Mouse (Mus musculus) cerebellum, adult (tissue): ENCODE measurements at regions not wholly inside any gene's neighbourhood (a gene's known extent, or its start where the extent isn't known, plus 50 kb on each side); places are given as distances from the start of the nearest gene placed in this dataset.
A peak's percentile ranks its signal among the peaks of the same experiment; 100 is the strongest.

ENCODE experiments used
- ATAC-seq: cut with Nextera tagmentation; 2 replicates; pipeline ENCODE4 v1.9.2; 2017; ENCODE audit warnings: mild to moderate bottlenecking, moderate library complexity, mixed read lengths; ENCODE audit not compliant: insufficient number of reproducible peaks, low FRiP score, low TSS enrichment

DNA sequence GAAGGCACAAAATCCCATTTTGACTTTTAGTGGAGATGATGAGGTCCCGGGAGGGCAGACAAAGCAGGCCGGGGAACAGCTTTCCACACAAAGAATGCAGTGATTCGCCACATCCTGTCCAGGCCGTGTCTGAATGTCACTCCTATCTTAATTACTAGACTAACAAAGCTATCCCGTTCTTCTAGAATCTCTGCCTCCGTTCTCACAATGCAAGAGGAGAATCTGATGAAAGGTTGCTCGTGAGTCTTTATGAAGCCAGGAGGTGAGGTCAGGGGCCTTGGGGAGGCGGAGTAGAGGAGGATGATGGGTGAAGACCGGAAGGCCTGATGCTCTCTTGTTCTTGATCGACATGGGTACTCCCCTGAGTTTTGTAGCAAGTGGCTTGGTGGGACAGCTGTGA is 208.9 kb upstream of the Atp5g3 start:
- ATAC-seq: no peak

- no peak for ATAC-seq
Measured at GRCm38 (mm10) chr2:74119167-74119937, 208.2 kb upstream of the Atp5g3 start.

DNA sequence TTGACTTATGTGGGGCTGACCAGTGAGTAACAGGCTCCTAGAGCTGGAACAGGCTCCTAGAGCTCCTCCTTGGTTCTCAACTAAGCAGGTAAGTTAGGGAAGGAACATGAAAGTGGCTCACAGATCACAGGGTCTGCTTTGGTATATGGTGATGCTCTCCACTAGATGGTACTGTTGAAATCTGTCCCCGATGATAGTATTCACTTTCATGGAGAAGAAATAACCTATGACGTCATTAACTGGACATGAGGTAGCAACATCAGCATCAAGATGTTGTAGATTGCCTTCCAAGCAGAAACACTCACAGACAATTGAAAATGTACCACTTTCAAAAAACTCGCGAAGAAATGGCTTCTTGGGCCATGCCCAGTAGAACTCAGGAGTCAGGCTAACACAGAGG is 195.3 kb upstream of the Atp5g3 start:
- no peak for ATAC-seq

- ATAC-seq: peak; percentile 95
Measured at GRCm38 (mm10) chr2:74099671-74100372, 188.7 kb upstream of the Atp5g3 start.

- no peak for ATAC-seq
Measured at GRCm38 (mm10) chr2:74096809-74097208, 185.7 kb upstream of the Atp5g3 start.

GRCm38 (mm10) chr2:74093494-74093893 is 182.4 kb upstream of the Atp5g3 start:
- no peak for ATAC-seq

DNA sequence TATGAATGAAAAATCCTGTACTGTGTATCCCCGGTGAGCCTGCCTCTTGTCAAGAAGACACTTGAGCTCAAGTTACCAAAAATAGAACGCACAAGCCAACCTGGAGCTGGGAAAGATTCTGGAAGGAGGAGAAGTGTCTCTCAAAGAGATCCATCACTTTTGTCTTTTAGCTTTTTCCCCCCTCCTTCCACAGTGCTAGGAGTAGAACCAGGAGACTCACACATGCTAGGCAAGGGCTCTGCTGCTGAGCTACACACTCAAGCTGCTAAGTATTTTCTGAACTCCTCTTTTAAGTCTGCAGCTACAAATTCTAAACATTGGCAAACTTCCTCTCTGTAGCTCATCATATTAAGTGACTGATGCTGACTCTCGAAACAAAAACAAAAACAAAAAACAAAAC is 176.2 kb upstream of the Atp5g3 start:
- ATAC-seq: no peak

GRCm38 (mm10) chr2:74084971-74085370 is 173.8 kb upstream of the Atp5g3 start:
- ATAC-seq: no peak

GRCm38 (mm10) chr2:74076774-74077173 is 165.6 kb upstream of the Atp5g3 start:
- no peak for ATAC-seq

DNA sequence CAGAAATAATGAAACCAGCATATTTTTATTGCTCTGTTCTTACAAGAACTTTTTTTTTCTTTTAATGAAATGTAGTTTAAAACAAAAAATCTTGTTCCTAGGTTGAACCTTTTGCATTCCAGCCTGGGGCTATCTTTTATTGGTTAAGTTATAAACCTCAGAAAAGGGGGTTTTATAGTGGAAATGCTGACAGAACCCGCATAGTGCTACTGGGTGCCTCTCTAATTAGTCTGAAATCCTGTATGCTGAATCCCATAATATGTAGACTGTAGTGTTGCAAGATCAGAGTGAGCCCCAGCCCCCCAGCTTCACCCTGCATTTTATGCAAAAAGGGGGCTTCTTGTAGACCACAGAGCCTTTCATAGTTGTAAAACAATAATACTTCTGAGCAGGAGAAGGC is 164.4 kb upstream of the Atp5g3 start:
- no peak for ATAC-seq

DNA sequence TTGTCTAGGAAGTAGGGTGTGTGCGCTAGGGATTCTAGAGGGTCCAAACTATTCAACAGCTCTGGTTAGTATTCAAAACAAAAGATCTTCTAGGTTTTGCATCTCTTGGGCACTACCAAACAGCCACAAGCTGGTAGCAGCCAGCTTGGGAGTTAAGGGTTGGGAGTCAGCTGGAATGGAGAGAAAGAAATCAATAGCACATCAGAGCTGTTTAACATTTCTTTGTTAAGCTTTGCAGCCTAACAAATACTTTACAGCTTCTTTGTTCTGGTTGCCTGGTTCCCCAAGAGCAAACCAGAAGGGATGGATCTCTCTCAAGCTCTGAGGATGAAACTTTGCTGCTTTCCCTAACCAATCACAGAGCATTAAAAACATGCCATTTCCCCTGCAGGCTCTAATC is 162.3 kb upstream of the Atp5g3 start:
- no peak for ATAC-seq

GRCm38 (mm10) chr2:74066652-74067051 is 155.5 kb upstream of the Atp5g3 start:
- ATAC-seq: peak; percentile 87

DNA sequence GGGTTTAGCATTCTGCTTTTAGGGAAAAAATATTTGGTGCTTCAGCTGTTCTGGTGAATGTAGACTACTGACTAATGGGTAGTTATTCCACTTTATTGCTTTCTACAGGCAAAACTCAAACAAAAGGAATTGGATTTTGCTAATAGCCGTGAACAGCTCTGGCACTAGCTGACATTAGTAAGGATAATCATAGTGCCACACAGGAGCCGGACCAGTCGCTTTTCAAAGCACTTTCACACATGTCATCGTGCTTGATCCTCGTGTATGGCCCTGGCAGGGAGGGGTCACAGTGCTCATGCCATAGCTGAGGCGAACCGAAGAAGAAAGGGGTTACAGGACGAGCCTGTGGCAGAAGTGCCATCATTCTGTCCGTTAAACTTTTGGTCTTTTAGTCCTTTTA is 153.2 kb upstream of the Atp5g3 start:
- ATAC-seq: no peak

DNA sequence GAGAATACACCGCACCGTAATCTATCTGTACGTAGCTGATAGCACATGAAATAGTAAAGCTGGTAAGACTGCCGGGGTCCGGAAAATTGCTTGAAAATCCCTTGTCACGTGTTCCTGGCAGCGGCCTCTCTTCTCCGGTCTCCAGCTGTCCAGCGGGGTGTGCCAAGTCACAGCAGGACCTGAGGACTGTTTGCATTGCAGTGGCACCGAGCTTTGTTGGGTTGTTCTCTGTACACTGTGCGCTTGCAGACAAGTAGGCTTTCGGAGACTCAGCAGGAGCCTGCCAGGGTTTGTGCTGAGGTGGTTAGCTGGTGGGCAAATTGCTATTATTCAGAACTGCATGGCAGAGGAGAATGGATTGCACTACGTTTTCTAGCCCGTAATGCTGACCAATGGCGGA is 152.7 kb upstream of the Atp5g3 start:
- ATAC-seq: peak; percentile 73

DNA sequence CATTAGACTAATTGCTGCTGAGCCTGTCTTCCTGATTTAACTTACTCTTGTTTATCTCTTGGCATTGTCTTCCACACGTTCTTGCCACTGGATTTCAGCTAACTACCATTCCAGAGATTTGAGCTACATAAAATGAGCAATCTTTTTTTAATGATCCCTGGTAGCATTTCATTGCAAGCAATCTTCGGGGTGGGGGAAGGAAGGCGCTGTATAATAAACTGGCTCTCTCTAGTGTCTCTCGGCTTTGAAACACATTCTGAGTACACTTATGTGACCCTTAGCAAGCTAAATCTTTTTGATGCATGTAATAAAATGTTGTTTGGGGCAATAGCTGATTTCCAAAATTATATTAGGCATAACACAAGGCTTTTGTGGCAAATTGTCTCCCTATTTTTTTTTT is 152.2 kb upstream of the Atp5g3 start:
- no peak for ATAC-seq

DNA sequence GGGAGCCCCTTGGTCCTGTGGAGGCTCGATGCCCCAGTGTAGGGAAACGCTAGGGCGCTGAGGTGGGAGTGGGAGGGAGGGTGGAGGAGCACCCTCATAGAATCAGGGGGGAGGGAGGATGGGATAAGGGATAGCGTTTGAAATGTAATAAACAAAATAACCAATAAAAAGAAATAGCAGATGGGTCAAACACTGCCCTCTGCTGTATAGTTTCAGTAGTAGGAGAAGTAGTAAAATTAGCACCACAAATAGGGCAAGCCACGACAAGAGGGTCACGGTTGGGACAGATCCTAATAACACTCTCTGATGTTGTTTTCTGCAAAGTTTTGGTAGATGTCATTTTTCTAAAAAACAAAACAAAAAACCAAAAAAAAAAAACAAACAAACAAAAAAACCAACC is 131.3 kb upstream of the Atp5g3 start:
- ATAC-seq: no peak

GRCm38 (mm10) chr2:74039580-74039979 is 128.5 kb upstream of the Atp5g3 start:
- no peak for ATAC-seq

GRCm38 (mm10) chr2:74036043-74036442 is 124.9 kb upstream of the Atp5g3 start:
- no peak for ATAC-seq

DNA sequence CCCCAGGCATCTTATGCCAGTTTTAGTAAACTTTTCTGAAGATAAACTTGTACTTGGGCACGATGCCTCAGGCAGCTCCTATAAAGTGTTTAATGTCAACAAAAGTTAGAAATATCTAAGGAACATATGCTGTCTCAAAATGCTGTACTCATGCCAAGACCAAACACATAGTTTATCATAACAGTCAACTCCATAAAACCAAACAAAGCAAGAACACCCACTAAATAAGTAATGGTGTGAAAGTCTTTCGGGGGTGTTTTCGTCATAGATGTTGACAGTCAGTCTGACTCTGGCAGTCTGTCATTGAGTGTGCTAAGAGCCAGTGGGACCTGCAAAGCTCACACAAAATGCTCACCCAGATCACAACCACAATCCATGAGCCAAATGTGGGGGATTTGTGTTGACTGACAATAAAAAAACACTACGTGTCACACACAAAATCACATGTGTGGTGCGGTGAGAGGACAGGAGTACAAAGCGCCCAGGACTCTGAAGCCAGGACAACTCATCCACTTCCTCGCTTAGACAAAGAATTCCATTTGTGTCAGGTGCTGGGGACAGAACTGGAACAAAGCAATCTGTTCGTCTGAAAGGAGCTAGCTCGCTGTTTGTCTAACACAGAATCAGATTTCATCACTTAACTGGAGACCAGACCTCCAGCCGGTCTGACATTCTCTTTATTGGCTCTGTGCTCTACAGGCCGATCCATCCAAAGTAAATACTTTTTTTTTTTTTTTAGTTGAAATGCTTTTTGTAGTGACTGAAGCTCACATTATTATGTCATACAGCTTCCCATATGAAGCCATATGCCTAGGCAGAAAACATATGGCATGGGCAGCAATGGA is 121.3 kb upstream of the Atp5g3 start:
- ATAC-seq: no peak

DNA sequence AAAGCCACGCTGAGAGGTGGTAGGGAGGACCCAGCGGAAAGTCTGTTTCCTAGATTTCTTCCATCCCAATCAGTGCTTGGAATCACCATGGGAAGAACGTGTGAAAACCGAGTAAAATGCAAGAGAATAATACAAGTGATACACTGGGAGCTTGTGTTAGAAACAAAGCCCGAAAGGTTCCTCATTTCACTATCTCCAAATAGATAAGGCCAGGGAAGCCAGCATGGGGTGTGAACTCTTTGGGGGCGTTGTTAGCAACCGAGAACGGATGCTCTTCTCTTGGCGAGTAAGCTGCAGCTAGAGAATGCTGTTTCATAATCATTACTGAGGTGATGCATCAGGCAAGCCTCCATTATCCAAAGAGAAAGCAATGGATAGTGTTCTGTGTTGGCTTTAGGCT is 118.8 kb upstream of the Atp5g3 start:
- ATAC-seq: no peak
